Mouse (Mus musculus): ENCODE data around the gene Elfn1.

Gene Elfn1

DNA sequence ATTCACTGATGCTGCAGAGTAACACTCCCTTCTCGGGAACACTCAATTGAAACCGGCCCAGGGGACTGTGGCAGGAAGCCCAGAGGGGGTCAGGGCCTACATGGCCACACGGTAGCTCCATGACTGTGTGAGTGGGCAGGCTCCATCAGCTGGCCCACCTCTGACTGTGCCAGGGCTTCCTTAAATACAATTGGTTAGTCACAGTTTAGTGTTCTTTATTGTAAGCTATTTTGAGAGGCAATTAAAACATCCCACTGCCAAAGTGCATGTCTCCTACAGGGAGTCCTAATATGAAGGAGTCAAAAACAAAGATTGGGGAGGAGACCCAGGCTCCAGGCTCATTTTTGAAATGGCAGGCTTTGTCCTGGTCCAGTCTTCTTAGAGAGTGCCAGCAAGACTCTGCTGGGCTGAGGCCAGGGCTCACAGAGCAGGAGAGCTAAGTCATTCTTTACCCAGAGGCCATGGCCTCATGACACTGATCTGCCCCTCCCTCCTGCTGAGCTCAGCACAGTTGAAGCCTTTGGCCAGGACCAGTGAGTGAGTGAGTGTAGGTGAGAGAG lies 116.3 kb downstream of the Elfn1 start:
- DNase-seq (ENCODE audit: low read depth): no peak

Measured in c-Kit-positive CD71-positive TER-119-negative erythroid progenitor cells, embryonic 14.5 days (primary cell).